Mouse (Mus musculus): Measurements from ENCODE around the gene Runx2.

DNA sequence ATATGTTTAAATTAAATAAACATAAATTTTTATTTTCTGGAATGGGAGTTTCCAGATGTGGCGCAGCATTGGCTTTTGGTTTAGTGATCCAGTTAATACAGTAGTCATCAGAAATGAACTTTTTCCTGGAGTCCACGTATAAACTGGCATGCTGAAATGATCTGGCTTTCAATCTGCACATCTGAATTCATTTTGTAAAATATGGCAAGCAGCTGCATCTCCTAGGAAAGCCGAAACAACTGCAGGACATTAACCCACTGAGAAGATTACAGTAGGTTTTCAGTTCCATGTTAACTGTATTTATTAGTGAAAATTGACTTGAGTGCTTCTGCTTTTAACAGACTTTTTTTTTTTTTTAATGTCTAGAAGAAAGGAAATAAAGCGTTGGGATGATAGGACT is 32.2 kb downstream of the Runx2 start:
- TF ChIP-seq CTCF (IDR thresholded peaks at IDR 0.05 in 2 of 3, conservative IDR thresholded peaks at IDR 0.05 in 1 of 3; ENCODE audit: control insufficient read depth in 1 of 3, insufficient read depth in 1 of 3, low read depth in 2 of 3, low read length in 3 of 3, poor library complexity in 1 of 3, severe bottlenecking in 1 of 3) (no peak), POLR2A (IDR thresholded peaks at IDR 0.05; ENCODE audit: control insufficient read depth in 1 of 2, insufficient read depth in 1 of 2, low read depth in 1 of 2, low read length in 2 of 2, poor library complexity in 1 of 2) (no peak), TAL1 (IDR thresholded peaks at IDR 0.05; ENCODE audit: low read length) (no peak), ZMIZ1 (IDR thresholded peaks at IDR 0.05; ENCODE audit: low read depth, low read length) (no peak), GATA1 (IDR thresholded peaks at IDR 0.05; ENCODE audit: low read depth, low read length) (no peak), ETS1 (IDR thresholded peaks at IDR 0.05; ENCODE audit: low read depth, low read length) (no peak), KAT2A (conservative IDR thresholded peaks at IDR 0.05; ENCODE audit: low read depth, low read length) (no peak), SIN3A (IDR thresholded peaks at IDR 0.05; ENCODE audit: low read length) (no peak), UBTF (IDR thresholded peaks at IDR 0.05; ENCODE audit: borderline replicate concordance, insufficient read depth, low read depth, low read length) (no peak), TBP (IDR thresholded peaks at IDR 0.05; ENCODE audit: low read depth, low read length) (no peak), ZC3H11A (IDR thresholded peaks at IDR 0.05; ENCODE audit: low read depth, low read length) (no peak), EP300 (IDR thresholded peaks at IDR 0.05; ENCODE audit: low read depth in 1 of 2, low read length in 2 of 2) (no peak)
